Mouse (Mus musculus): ENCODE measurements around the gene Zdhhc21.

- TF ChIP-seq CTCF (conservative IDR thresholded peaks at IDR 0.05; ENCODE audit: low read length) (no peak), POU5F1 (IDR thresholded peaks at IDR 0.05; ENCODE audit: borderline replicate concordance, low read length) (no peak), NANOG (IDR thresholded peaks at IDR 0.05; ENCODE audit: borderline replicate concordance, low read length) (no peak)
Observed at GRCm38 (mm10) chr4:82867111-82867510, 7.4 kb upstream of the Zdhhc21 start.
